In the genomic region with DNA sequence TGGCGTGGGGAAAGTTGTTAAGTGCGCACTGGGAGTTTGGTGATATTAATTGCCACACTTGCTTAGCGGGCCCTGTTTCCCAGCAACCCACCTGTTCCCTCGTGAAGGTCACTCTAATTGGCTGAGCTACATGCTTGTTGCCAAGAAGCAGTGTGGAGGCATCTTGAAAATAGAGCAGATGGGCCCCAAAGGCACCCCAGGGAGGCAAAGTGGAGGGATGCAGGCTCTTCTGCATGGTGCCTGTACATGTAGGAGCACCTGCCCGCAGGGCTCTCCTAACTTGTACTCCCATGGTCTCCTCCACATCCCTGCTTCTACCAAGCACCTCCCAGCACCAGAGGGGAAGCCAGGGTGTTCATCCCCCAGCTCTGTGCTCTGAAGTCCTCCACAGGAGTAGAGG, we compare ENCODE assay signal across 24 mouse cellular contexts. TPM values are rescaled to one million over a fixed set of nuclear protein-coding genes. Genes with fewer than 3 reads are reported as not detected.
DNase-seq lines count a peak whose midpoint lies in the region; TF ChIP-seq lines count a peak whose summit lies in the region.
"Had no signal": no experiment of that assay in that cellular context is flagged by ENCODE, and none has a peak within 500 bp of the region (broad histone marks: within the 10 kb centered on the region; RNA-seq: fewer than 3 reads in every experiment).

No protein-coding gene starts in this region.

- no peak for TF ChIP-seq CTCF in gastrocnemius, adult 2 months (IDR thresholded peaks at IDR 0.05)

- DNase-seq in gastrocnemius, adult 2 months, result no peak
- no peak for DNase-seq in gastrocnemius, postnatal 10 days
- DNase-seq in layer of hippocampus, adult 9-11 months, result peak; percentile 42
- DNase-seq in layer of hippocampus, adult 18-20 months (ENCODE audit: low spot score in 2 of 2), result no peak
- peak; percentile 61 for DNase-seq in brain, adult 2 months (ENCODE audit: low read depth, low spot score)
- DNase-seq in kidney, postnatal 14 days, result no peak
- DNase-seq: adrenal gland, adult 2 months; adrenal gland, postnatal 14 days; cerebellum, adult 11-12 months; cerebellum, adult 9-10 months; gastrocnemius, postnatal 25 days; heart, adult 18-20 months; heart, postnatal 10 days; heart, postnatal 36 days had no signal

- H3K27ac ChIP-seq in gastrocnemius, adult 2 months, result peak overlapping the region; percentile 86; the same call in 1 of the 2 replicates
- H3K27ac ChIP-seq: embryonic facial prominence, embryonic 12.5 days; embryonic facial prominence, embryonic 15.5 days; forebrain, embryonic 12.5 days; forebrain, embryonic 15.5 days; heart, embryonic 15.5 days; hindbrain, embryonic 10.5 days; hindbrain, embryonic 14.5 days had no signal

- intact Hi-C loops in gastrocnemius, adult 2 months (cut with DNase I), result no loop called here

- no peak overlapping the region for H3K4me3 ChIP-seq in gastrocnemius, adult 2 months
- H3K4me3 ChIP-seq: embryonic facial prominence, embryonic 12.5 days; embryonic facial prominence, embryonic 15.5 days; forebrain, embryonic 12.5 days; forebrain, embryonic 15.5 days; heart, embryonic 12.5 days; heart, embryonic 15.5 days; hindbrain, embryonic 10.5 days had no signal

RNA-seq across cellular contexts. Expression of gene Kcnc4, which starts 15.5 kb away (rescaled TPM):
- 10 to 100 TPM; 51.9 to 72.3 TPM for total RNA-seq in gastrocnemius, adult 2 months (2021)
- 10 to 100 TPM; 53.2 to 59.6 TPM for total RNA-seq in gastrocnemius, postnatal 10 days (2021)
- 10 to 100 TPM; 59.7 to 70.6 TPM for total RNA-seq in layer of hippocampus, adult 18-20 months (2021)
- total RNA-seq: common myeloid progenitor, adult 5-6 weeks; MEL had no signal

Comparison
In these comparisons a context has a peak if more than half of its experiments do, and no peak if none do; other contexts are left out.
1. DNase-seq: peak in layer of hippocampus, adult 9-11 months (single experiment) and brain, adult 2 months (single experiment); none in gastrocnemius, adult 2 months (single experiment), gastrocnemius, postnatal 10 days (single experiment), layer of hippocampus, adult 18-20 months (0 of 2) and kidney, postnatal 14 days (single experiment).